Mouse (Mus musculus): ENCODE results near the gene Nav1. TPM values are rescaled to one million over a fixed set of nuclear protein-coding genes. Genes with fewer than 3 reads are reported as not detected.

Gene Nav1
- 10 to 100 TPM; 17.2 to 29.5 TPM for total RNA-seq (2021)
- long read RNA-seq, experiment 1, partial matches to known transcripts = 2 of 11 reads
- long read RNA-seq, experiment 1, other reads (novel, unspliced or antisense) = 9 of 11 reads
- long read RNA-seq, experiment 2, partial matches to known transcripts = 1 of 5 reads
- long read RNA-seq, experiment 2, other reads (novel, unspliced or antisense) = 4 of 5 reads

DNA sequence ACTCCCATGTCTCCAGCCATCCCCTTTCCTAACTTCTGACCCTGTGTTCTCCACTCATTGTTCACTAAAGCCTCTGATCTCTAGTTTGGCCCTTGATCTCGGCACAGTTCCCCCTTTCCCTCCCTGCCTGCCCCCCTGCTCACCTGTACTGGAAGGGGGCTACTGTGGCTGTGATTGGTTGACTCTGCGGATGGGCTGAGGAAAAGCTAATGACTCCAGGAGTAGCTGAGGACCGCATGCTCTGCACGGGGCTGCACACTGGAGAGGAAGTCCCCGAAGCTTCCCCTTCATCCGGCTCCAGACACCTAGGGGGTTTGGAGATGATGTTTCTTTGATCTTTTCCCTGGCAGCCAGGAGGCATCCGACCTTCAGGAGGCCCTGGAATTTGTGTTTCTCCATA lies at the start of gene Nav1:
Gene Nav1, minus strand, starts transcription at position 277 of the 400 bp plus-strand sequence.
- no peak for DNase-seq

- no peak for DNase-seq
These were observed 46.8 kb upstream of the Nav1 start for GRCm38 (mm10) chr1:135653909-135654308.

GRCm38 (mm10) chr1:135645459-135646195 lies 38.5 kb upstream of the Nav1 start:
- DNase-seq = no peak

DNA sequence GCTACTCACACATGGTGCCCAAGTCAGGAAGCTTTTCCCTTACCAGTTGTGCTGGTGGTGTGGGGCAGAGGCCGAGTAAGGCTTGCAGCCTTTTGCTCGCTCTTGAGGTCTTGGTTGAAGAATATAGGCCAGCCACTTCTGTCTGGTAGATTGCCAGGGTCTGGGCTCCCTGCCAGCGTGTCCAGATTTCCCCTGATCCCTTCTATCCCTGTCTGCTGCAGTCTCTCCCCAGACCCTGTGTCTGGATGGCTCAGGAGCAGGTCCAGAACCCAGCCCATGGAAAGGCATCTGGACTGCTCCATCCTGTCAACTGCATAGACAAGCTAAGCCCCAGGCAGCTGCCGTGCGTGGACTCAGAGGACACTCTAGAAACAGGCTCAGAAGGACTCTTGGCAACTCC lies 37.0 kb upstream of the Nav1 start:
- DNase-seq = peak; percentile 61

- DNase-seq = no peak
These were observed 36.6 kb upstream of the Nav1 start for GRCm38 (mm10) chr1:135643691-135644090.

- no peak for DNase-seq
These were observed 32.8 kb upstream of the Nav1 start for GRCm38 (mm10) chr1:135639853-135640252.

DNA sequence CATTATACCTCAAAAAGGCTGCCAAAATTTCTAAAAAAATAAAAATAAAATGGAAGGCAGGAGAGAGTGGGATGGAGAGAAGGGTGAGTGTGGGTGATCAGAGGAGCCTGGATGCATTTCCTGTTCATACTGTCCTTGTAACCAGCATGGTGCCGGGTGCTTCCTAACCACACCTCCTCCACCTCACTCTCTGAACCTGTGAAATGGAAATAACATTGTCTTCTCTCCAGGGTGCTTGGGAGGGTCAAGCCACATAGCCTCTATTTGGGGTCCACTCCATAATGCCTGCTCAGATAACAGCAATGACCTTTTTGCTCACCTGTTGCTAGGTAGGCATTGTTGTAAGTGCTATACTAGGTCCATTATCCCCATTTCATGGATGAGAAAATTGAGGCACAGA lies 32.0 kb upstream of the Nav1 start:
- no peak for DNase-seq

DNA sequence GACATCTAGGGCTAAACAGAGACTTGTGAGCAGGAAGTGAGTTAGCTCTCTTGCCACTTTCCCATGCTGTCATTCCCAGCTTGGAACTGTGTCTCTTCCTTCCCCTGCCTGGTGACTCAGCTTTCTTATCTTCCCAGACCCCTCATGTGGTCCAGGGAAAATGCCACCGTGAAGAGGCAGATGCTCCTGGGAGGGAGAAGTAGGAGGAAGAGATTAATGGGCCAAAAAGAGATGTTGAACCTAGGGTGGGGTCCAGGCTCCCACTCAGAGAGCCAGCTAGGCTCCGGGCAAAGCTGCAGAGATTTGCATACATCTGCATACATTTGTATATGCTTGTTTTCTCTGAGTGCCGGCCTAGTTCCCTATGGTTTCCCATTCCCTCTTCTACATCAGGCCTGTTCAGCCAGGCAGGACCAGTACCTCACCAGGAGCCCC lies 30.5 kb upstream of the Nav1 start:
- DNase-seq = no peak

GRCm38 (mm10) chr1:135636111-135636511 lies 29.0 kb upstream of the Nav1 start:
- DNase-seq = no peak

DNA sequence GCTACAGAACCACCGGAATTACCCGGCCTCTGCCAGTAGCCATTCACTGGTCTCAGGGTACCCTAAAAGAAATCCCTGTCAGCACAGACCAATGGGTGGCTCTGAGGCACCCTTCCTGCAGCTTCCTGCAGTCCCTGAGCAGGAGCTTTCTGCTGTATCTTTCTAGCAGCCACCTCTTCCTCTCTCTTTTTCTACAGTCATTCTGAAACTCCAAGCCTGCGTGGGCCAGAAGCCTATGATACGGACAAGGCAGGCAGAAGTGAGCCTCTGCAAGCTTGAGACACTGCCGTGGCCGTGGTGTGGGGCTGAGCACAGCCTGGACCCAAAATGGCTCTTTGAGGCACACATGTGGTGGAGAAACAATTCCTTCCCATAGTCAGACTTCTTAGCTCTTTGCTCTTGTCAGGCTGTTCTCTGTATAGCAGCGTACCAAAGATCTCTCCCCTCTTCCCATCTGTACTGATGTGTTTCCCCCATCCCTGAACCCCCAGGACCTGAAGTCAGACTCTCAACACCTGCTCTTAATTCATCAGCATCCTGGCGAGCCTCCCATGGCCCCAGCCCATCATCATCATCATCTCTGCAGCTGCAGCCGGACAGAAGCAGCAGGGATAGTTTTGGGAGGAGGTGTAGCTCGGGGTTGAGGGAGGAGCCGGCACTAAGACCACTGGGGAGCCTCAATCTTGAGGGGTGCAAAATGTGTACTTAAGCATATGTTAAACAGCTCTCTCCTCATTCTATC lies 28.4 kb upstream of the Nav1 start:
- no peak for DNase-seq

GRCm38 (mm10) chr1:135634791-135635190 lies 27.7 kb upstream of the Nav1 start:
- peak; percentile 55 for DNase-seq

DNA sequence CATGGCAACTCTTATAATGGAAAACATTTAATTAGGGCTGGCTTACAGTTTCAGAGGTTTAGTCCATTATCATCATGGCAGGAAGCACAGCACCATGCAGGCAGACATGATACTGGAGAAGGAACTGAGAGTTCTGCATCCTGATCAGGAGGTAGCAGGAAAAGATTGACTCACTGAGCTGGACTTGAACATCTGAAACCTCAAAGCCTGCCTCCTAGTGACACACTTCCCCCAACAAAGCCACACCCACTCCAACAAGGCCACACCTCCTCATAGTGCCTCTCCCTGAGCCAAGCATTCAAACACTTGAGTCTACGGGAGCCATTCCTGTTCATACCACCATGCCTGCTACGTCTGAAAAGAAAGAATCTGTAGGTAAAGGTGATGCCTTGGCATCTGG lies 26.8 kb upstream of the Nav1 start:
- DNase-seq = no peak

GRCm38 (mm10) chr1:135633478-135633877 lies 26.4 kb upstream of the Nav1 start:
- DNase-seq = no peak

- DNase-seq = no peak
These were observed 25.1 kb upstream of the Nav1 start for GRCm38 (mm10) chr1:135632199-135632598.

DNA sequence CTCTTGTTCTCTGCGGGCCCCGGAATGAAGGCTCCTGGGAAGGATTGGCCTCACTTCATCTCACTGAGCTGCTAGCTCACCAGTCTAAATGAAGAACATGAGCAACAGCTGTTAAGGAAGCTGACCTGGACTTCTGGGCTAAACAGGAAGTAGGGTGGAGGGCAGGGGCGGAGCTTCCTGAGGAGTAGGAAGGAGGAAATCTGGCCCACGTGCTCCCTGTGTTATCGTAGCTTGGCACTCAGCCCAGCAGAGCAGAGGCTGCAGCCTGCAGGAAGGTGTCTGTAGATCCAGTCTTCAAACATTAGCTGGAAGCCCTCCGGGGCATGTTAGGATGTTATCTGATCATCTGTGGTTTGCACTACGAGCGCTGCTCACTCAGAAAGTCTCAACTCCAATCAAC lies 24.4 kb upstream of the Nav1 start:
- peak; percentile 69 for DNase-seq

DNA sequence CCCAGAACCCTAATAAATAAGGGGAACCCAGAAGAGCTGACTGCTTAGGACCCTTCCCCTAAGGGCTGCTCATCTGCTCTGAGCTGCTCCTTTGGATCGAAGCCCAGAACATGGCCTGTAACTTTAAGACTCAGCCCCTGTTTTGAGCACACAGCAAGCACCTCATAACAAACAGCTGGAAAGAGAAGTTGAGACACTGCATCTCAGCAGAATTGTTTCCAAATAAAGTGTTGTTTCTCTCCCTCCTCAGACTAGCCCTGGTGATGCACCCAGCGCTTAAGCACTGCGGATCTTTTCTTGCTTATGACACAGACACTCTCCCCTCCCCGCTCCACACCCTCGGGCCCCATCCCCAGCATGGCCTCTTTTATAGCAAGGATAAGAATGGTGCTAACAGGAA lies 22.8 kb upstream of the Nav1 start:
- no peak for DNase-seq

GRCm38 (mm10) chr1:135626218-135626617 lies 19.1 kb upstream of the Nav1 start:
- DNase-seq = no peak

- no peak for DNase-seq
These were observed 18.6 kb upstream of the Nav1 start for GRCm38 (mm10) chr1:135625741-135626140.

GRCm38 (mm10) chr1:135624646-135625045 lies 17.6 kb upstream of the Nav1 start:
- no peak for DNase-seq

- DNase-seq = no peak
These were observed 16.0 kb upstream of the Nav1 start for GRCm38 (mm10) chr1:135623136-135623535.

DNA sequence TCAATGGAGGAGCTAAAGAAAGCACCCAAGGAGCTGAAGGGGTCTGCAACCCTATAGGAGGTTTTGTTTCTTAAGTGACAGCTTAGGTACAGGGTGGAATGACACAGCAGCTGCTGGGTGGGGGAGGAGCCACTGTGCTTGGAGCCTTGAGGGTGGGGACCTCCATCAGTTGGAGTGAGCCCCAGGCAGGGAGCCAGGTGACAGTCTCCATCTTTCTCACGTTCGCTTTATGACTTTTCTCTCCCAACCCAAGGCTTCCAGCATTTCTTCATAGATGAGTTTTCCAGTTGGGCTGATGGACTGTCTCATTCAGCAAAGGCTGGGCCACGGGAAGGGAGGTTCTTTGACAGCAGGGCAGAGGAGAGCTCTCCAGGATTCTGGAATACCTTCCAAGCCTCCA lies 14.2 kb upstream of the Nav1 start:
- no peak for DNase-seq

- no peak for DNase-seq
These were observed 12.9 kb upstream of the Nav1 start for GRCm38 (mm10) chr1:135619932-135620391.

DNA sequence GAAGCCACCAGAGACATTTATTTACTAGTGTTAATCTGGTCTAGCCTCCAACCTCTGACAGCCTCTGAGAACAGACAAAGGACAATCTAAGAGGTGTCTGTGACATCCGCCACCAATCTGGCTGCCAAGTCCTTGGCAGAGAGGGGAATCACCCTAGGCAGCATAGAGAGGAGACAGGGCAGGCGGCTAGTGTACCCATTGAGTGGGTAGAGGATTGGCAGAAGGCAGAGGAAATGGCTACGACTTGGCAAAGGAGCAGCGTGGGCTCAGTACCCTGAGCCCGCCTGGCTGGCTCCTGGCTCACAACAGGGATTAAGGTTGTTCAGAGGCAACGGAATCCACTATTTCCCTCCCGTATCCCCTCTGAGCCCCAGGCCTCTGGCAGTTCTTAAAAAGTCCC lies 12.0 kb upstream of the Nav1 start:
- DNase-seq = no peak

Data from gastrocnemius, postnatal 10 days (tissue).